Mouse (Mus musculus) C2C12 (cell line): ENCODE measurements at regions not wholly inside any gene's neighbourhood (a gene's known extent, or its start where the extent isn't known, plus 50 kb on each side); places are given as distances from the start of the nearest gene placed in this dataset.

Source experiments
- CTCF ChIP-seq: IDR thresholded peaks from one replicate; pipeline ENCODE4 v1.5.1; 2011; ENCODE audit not compliant: control insufficient read depth, insufficient read depth, insufficient read length
- MAX ChIP-seq: IDR thresholded peaks from one replicate; pipeline ENCODE4 v1.6.1; 2011; ENCODE audit warnings: mild to moderate bottlenecking, control low read depth
- MYOG ChIP-seq: IDR thresholded peaks from one replicate; pipeline ENCODE4 v1.6.1; 2011; ENCODE audit not compliant: control insufficient read depth, insufficient read length; ENCODE audit errors: extremely low read depth

DNA sequence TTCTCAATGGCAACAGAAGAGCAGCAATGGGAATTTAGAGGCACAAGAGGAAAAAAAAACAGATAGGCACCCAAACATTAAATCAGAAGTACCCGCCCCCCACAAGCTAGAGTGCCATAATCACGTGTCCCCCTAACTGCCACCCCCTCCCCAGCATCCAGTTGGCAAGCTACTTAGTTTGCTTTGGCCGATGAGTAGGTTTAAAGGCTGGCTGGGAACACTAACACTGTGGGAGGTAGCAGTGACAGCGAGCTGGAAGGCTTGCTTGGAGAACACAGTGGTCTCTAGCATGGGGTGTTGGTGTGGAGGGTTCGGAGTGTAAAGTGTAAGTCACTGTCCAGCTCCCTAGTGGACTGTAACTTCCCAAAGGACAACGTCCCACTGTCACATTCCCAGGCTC, 463.1 kb downstream of the Bnc2 start:
- TF ChIP-seq MYOG = no peak
- no peak for TF ChIP-seq CTCF
- TF ChIP-seq MAX = no peak
